Mouse (Mus musculus): ENCODE measurements around the gene Pde6g. TPM values are rescaled to one million over a fixed set of nuclear protein-coding genes. Genes with fewer than 3 reads are reported as not detected.

The Pde6g gene
- polyA plus RNA-seq, 1 experiment from 2014 or later: 0.40 TPM

DNA sequence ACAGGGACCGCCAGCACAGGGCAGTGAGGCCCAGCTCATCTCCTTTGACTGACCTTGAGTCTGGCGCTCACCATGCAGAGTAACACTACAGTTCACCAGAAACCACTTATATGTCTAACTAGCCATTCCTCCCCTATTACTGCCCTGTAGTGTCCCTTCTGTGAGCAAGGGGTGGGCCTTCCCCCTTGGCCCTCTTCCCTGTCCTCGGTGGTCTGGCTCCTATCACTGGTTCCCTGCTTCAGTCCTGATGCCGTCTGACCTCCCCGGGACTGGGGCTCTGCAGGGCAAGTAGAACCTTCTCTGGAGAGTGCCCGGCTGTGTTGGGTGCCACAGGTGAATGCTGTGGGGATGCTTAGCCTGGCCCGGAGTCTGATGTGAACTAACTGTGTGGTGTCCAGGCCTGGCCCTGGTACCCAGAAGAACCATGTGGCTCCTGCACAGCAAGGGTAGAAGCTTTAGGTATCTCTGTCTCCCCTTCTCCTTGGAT, 30.2 kb upstream of the Pde6g start:
- peak overlapping the region; percentile 89; the same call in 1 of the 2 replicates for H3K9ac ChIP-seq
- peaks cover 17% of the 10 kb centered on the region for H3K4me1 ChIP-seq (replicated peaks; ENCODE audit: control insufficient read depth, insufficient read depth, low read length)
- no peaks in the 10 kb centered on the region for H3K27me3 ChIP-seq (ENCODE audit: control insufficient read depth, insufficient read depth, low read length)
- no peaks in the 10 kb centered on the region for H3K9me3 ChIP-seq (ENCODE audit: control insufficient read depth, low read length)
- DNase-seq (ENCODE audit: low spot score) (no peak), ATAC-seq (ENCODE audit: low FRiP score) (no peak)
- H3K4me2 ChIP-seq (replicated peaks): peak overlapping the region; percentile 92
- peak overlapping the region; percentile 85; the same call in 1 of the 2 replicates for H3K4me3 ChIP-seq (replicated peaks; ENCODE audit: low read length)
- WGBS: 90% methylated on average over 7 of the region's 7 CpGs
- H3K36me3 ChIP-seq (replicated peaks; ENCODE audit: control insufficient read depth, insufficient read depth): peaks cover 83% of the 10 kb centered on the region
- H3K27ac ChIP-seq: peak overlapping the region; percentile 91; the same call in 1 of the 2 replicates

DNA sequence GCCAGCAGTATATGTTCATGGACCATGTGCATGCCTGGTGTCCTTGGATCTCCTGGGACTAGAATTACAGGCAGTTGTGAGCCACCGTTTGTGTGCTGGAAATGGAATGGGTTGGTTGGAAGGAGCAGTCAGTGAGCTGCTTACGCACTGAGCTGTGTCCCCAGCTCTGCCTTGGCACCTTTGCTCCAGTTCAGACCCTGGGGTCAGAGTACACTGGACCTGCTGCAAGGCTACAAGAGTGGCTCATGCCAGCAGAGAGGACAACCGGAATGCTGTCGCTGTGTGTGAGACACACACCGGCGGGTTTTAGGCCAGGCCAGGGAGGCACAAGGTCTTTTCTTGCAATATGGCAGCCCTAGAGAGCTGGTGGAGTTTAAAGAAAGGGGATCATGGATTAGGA, 18.8 kb upstream of the Pde6g start:
- Histone ChIP-seq H3K9ac (no peak overlapping the region), H3K4me3 (replicated peaks; ENCODE audit: low read length) (no peak overlapping the region), H3K27me3 (ENCODE audit: control insufficient read depth, insufficient read depth, low read length) (no peaks in the 10 kb centered on the region), H3K36me3 (replicated peaks; ENCODE audit: control insufficient read depth, insufficient read depth) (peaks cover 81% of the 10 kb centered on the region), H3K4me2 (replicated peaks) (no peak overlapping the region), H3K9me3 (ENCODE audit: control insufficient read depth, low read length) (no peaks in the 10 kb centered on the region), H3K27ac (no peak overlapping the region), H3K4me1 (replicated peaks; ENCODE audit: control insufficient read depth, insufficient read depth, low read length) (peaks cover 8% of the 10 kb centered on the region)
- no peak for DNase-seq (ENCODE audit: low spot score)
- 92% methylated on average over 6 of the region's 6 CpGs for WGBS
- no peak for ATAC-seq (ENCODE audit: low FRiP score)

DNA sequence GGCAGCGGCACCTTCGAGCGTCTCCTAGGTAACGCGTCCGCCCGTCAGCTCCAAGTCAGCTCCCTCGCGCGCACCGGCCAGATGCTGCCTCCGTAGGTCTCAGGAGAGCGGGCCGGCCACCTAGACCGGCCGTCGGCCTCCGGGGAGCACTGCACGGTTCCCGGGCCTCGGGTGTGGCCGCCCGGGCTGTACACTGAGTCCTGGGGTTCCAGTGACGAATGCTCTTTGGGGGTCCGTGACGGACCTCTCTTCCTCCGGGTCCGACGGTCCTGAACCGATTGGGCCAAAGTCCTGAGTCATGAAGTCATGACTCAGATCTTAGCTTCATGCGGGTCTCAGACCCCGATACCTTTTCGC, 14.4 kb upstream of the Pde6g start:
- H3K4me2 ChIP-seq (replicated peaks): peak overlapping the region; percentile 94
- H3K36me3 ChIP-seq (replicated peaks; ENCODE audit: control insufficient read depth, insufficient read depth): peaks cover 71% of the 10 kb centered on the region
- ATAC-seq (ENCODE audit: low FRiP score) (no peak), DNase-seq (ENCODE audit: low spot score) (no peak)
- H3K27ac ChIP-seq: peak overlapping the region; percentile 74
- H3K9me3 ChIP-seq (ENCODE audit: control insufficient read depth, low read length): no peaks in the 10 kb centered on the region
- H3K4me1 ChIP-seq (replicated peaks; ENCODE audit: control insufficient read depth, insufficient read depth, low read length): peaks cover 19% of the 10 kb centered on the region
- peak overlapping the region; percentile 83 for H3K9ac ChIP-seq
- H3K4me3 ChIP-seq (replicated peaks; ENCODE audit: low read length): peak overlapping the region; percentile 96
- 2% methylated on average over 33 of the region's 33 CpGs for WGBS
- no peaks in the 10 kb centered on the region for H3K27me3 ChIP-seq (ENCODE audit: control insufficient read depth, insufficient read depth, low read length)

DNA sequence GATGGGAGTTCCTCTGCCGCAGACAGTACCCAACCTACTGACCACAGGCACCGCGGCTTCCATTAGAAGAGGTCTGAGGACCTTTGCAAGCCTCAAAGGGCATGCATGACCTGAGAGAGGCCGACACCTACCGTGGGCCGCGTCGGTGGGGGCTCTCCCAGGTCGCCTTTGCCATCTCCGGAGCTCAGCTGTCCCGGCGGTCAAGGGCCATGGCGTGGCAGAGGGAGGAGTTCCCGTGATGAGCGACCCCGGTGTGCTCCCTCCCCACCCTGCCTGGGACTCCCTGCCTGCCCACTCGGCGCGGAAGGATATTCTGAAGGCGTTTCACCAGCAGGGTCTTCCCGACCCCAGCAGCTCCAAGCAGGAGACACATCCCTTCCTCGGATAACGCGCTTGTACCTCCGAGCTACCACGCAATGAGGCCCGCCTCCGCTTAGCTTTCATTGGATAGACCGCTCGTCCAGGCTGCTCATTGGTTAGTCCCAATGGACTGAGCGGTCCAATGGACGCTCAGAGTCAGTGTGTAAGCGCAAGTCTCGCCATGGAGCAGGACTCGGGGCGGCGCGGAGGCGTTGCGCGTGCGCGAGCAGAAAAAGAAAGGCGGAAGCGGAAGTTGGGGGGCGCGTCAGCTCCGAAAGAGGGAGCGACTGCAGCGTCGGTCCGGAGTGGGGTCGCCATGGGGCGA, 13.9 kb upstream of the Pde6g start, which contains the start of gene Arl16:
Gene Arl16, minus strand, starts transcription at position 557 of the 685 bp plus-strand sequence.
- Histone ChIP-seq H3K9me3 (ENCODE audit: control insufficient read depth, low read length) (no peaks in the 10 kb centered on the region), H3K36me3 (replicated peaks; ENCODE audit: control insufficient read depth, insufficient read depth) (peaks cover 71% of the 10 kb centered on the region)
- under 1% methylated on average over 48 of the region's 54 CpGs for WGBS

DNA sequence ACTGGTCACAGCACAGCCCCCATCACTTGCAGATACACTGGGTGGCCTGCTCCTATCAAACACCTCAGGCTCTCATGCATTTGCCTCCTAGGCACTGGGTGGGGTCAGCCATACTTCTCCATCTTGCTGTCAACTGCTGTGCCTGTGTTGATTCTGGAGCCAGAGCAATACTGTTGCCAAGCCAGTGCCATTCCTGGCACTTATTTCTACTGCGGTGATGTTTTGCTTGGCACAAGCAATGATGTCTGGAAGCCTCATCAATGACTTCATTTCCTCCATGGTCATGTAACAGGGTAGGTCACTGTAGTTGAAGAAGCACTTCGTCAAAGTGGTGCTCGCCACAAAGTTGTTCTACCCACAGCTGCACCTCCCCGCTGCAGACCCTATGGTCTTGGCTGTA, 12.2 kb upstream of the Pde6g start:
- Histone ChIP-seq H3K36me3 (replicated peaks; ENCODE audit: control insufficient read depth, insufficient read depth) (peaks cover 71% of the 10 kb centered on the region), H3K27ac (no peak overlapping the region), H3K4me2 (replicated peaks) (peak overlapping the region; percentile 94; the same call in 1 of the 2 replicates), H3K9ac (0 out of 2 replicates have a peak overlapping the region, but pooled peaks have one; percentile 79), H3K4me1 (replicated peaks; ENCODE audit: control insufficient read depth, insufficient read depth, low read length) (peaks cover 19% of the 10 kb centered on the region), H3K4me3 (replicated peaks; ENCODE audit: low read length) (no peak overlapping the region), H3K9me3 (ENCODE audit: control insufficient read depth, low read length) (no peaks in the 10 kb centered on the region), H3K27me3 (ENCODE audit: control insufficient read depth, insufficient read depth, low read length) (no peaks in the 10 kb centered on the region)
- 97% methylated on average over 4 of the region's 4 CpGs for WGBS
- ATAC-seq (ENCODE audit: low FRiP score): no peak
- DNase-seq (ENCODE audit: low spot score): no peak

More for the DNA sequence above, 13.9 kb upstream of the Pde6g start, which contains the start of gene Arl16:
- Histone ChIP-seq H3K9ac (peak within 1 kb of the TSS; percentile 83), H3K4me2 (replicated peaks) (peak within 1 kb of the TSS; percentile 94), H3K4me1 (replicated peaks; ENCODE audit: control insufficient read depth, insufficient read depth, low read length) (peaks cover 19% of the 10 kb centered on the region), H3K4me3 (replicated peaks; ENCODE audit: low read length) (peak within 1 kb of the TSS; percentile 96), H3K27ac (peak within 1 kb of the TSS; percentile 75), H3K27me3 (ENCODE audit: control insufficient read depth, insufficient read depth, low read length) (no peaks in the 10 kb centered on the region)
- DNase-seq (ENCODE audit: low spot score): peak; percentile 98
- ATAC-seq (ENCODE audit: low FRiP score): peak; percentile 100

DNA sequence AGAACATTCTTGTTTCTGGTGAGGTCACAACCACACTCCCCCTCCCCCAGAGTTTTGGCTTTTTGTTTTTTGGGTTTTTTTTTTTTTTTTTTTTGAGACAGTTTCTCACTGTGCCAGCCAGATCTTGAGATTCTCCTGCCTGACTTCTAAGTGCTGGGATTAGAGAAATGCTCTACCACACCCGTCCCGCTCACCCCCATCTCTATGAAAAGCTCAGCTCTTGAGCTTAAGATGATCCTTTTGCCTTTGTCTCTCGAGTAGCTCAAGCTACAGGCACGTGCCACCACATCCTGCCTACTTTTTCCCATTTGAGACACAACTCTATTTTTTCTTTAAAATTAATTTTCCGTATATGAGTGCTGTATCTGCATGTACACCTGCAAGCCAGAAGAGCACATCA, 11.1 kb upstream of the Pde6g start:
- no peak overlapping the region for H3K4me3 ChIP-seq (replicated peaks; ENCODE audit: low read length)
- peaks cover 68% of the 10 kb centered on the region for H3K36me3 ChIP-seq (replicated peaks; ENCODE audit: control insufficient read depth, insufficient read depth)
- no peaks in the 10 kb centered on the region for H3K9me3 ChIP-seq (ENCODE audit: control insufficient read depth, low read length)
- H3K9ac ChIP-seq: no peak overlapping the region
- DNase-seq (ENCODE audit: low spot score) (no peak), ATAC-seq (ENCODE audit: low FRiP score) (no peak)
- no peak overlapping the region for H3K4me2 ChIP-seq (replicated peaks)
- peaks cover 19% of the 10 kb centered on the region for H3K4me1 ChIP-seq (replicated peaks; ENCODE audit: control insufficient read depth, insufficient read depth, low read length)
- no peaks in the 10 kb centered on the region for H3K27me3 ChIP-seq (ENCODE audit: control insufficient read depth, insufficient read depth, low read length)
- 92% methylated on average over 5 of the region's 5 CpGs for WGBS
- no peak overlapping the region for H3K27ac ChIP-seq

DNA sequence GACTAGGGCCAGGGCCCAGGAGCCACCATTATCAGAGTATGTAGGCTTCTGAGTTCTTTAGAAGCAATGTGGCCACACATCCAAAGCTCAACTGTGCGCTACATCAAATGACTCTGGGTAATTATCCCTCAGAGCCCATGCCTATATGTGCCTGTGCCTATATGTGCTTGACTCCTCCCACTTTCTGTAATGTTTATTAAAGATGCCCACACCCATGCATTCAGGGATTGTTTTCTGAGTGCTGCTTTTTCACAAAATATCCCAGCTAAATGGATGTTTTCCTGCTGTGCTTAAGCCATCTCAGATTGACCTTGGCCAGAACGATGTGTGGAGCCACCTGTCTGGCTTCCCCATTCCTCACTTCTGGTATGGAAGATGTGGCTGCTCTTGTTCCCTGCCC, 10.2 kb upstream of the Pde6g start:
- 91% methylated on average over 2 of the region's 2 CpGs for WGBS
- peaks cover 63% of the 10 kb centered on the region for H3K36me3 ChIP-seq (replicated peaks; ENCODE audit: control insufficient read depth, insufficient read depth)
- H3K9ac ChIP-seq: no peak overlapping the region

DNA sequence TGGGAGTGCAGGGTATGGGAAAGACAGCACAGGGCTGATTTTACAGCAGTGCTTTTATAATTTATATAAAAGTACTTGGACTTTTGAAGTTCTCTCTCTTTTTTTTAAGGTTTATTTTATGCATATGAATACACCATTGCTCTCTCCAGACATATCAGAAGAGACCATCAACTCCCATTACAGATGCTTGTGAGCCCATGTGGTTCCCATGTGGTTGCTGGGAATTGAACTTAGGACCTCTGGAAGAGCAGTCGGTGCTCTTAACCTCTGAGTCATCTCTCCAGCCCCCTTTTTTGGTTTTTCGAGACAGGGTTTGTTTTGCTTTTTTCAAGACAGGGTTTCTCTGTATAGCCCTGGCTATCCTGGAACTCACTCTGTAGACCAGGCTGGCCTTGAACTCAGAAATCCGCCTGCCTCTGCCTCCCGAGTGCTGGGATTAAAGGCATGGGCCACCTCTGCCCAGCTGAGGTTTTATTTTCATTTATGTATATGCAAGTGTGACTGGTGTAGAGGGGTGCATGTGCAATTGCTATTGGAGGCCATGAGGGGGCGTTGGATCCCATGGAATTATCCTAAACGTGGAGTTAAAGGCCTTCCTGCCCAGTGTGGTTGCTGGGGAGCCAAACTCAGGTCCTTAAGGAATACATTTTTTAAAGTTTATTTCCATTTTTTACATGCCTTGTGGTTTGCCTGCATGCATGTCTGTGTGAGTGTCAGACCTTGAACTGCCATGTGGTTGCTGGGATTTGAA, 5.7 kb upstream of the Pde6g start:
- Histone ChIP-seq H3K4me2 (replicated peaks) (peak overlapping the region; percentile 70), H3K9me3 (ENCODE audit: control insufficient read depth, low read length) (no peaks in the 10 kb centered on the region), H3K36me3 (replicated peaks; ENCODE audit: control insufficient read depth, insufficient read depth) (peaks cover 44% of the 10 kb centered on the region), H3K27me3 (ENCODE audit: control insufficient read depth, insufficient read depth, low read length) (no peaks in the 10 kb centered on the region), H3K27ac (no peak overlapping the region), H3K4me1 (replicated peaks; ENCODE audit: control insufficient read depth, insufficient read depth, low read length) (peaks cover 7% of the 10 kb centered on the region), H3K4me3 (replicated peaks; ENCODE audit: low read length) (peak overlapping the region; percentile 88), H3K9ac (peak overlapping the region; percentile 95)
- DNase-seq (ENCODE audit: low spot score): no peak
- ATAC-seq (ENCODE audit: low FRiP score): no peak
- WGBS: 74% methylated on average over 6 of the region's 6 CpGs

More for the DNA sequence above, 10.2 kb upstream of the Pde6g start:
- Histone ChIP-seq H3K4me3 (replicated peaks; ENCODE audit: low read length) (no peak overlapping the region), H3K4me1 (replicated peaks; ENCODE audit: control insufficient read depth, insufficient read depth, low read length) (peaks cover 22% of the 10 kb centered on the region), H3K27ac (no peak overlapping the region), H3K4me2 (replicated peaks) (no peak overlapping the region), H3K27me3 (ENCODE audit: control insufficient read depth, insufficient read depth, low read length) (no peaks in the 10 kb centered on the region), H3K9me3 (ENCODE audit: control insufficient read depth, low read length) (no peaks in the 10 kb centered on the region)
- DNase-seq (ENCODE audit: low spot score) (no peak), ATAC-seq (ENCODE audit: low FRiP score) (no peak)
